Mouse (Mus musculus) cortical plate, adult 2 months (tissue): ENCODE measurements around the gene Gm10318.

ENCODE experiments used
- CTCF ChIP-seq: fragments of 200-500 bp; IDR thresholded peaks from 2 replicates; pipeline ENCODE4 v1.5.1; 2011; ENCODE audit warnings: mild to moderate bottlenecking, control low read depth, low read length; ENCODE audit not compliant: insufficient read depth; ENCODE audit errors: extremely low read depth
- POLR2A ChIP-seq: fragments of 200-500 bp; IDR thresholded peaks from 2 replicates; pipeline ENCODE4 v1.6.1; 2011; ENCODE audit warnings: mild to moderate bottlenecking, low read length, control low read depth; ENCODE audit not compliant: insufficient read depth; ENCODE audit errors: extremely low read depth

DNA sequence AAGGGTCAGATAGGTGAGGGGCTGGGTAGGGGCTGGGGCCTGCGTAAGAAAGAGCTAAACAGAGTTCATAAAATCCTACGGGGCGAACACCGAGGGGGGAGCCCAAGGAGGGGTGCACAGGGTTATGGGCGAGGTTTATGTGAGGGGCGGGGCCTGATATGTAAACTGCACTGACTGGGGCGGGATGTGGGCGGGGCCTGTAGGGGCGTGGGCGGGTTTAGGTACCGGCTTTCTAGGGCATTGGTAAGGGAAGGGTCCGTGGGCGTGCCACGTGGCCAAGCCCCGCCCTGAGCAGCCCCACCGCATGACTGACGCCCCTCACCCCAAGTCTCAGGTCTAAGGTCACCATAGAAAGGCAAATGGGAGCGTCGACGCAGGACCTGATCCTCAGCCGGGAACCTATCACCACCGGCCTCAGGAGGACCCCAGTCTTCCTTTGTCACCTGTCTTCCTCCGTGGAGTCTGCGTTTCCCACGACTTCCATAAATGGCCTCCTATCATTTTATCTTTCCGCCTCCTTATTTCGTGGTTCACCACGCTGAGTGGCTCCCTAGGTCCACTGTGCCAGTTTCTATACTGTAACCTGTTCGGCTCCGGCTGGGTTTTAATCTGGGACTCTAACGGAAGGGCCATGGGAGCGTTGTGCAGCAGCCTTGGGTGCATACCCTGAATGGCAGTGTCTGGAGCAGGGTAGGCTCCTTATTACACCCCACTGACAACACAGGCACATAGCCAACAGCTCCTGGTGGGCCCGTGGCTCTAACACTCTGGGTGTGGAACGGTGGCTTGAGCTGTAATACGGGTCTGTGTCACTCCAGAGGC lies 50.4 kb downstream of the Gm10318 start:
- TF ChIP-seq CTCF = no peak
- TF ChIP-seq POLR2A = 0 out of 2 replicates have a peak, but pooled peaks have one; percentile 32
